Mouse (Mus musculus): ENCODE measurements around the gene Tmem229b.

DNA sequence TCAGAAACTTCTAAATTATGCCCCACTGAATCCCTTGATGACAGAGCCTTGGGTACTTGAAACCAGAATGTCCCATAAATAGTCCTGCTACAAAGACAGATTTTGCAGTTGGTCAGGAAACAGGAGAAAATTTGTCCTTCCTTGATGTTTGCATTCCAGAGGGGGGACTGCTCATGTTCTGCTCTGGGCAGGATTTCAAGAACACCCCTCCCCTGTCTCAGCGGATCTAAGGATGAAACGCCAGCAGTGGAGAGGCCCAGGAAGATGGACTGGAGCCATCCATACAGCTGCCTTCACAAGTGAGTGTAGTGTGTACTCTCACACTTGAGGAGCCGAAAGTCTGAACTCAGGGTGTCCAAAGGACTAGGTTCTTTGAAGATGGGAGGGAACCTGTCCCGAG, 86.0 kb downstream of the Tmem229b start:
- TF ChIP-seq CTCF (IDR thresholded peaks at IDR 0.05; ENCODE audit: borderline replicate concordance, insufficient read depth, low read depth, low read length) (no peak), POLR2A (IDR thresholded peaks at IDR 0.05; ENCODE audit: borderline replicate concordance, insufficient read depth, low read length) (no peak)
